Mouse (Mus musculus) small intestine, adult 2 months (tissue): ENCODE results near the gene Nsdhl. TPM values are rescaled to one million over a fixed set of nuclear protein-coding genes. Genes with fewer than 3 reads are reported as not detected.

Source experiments
- H3K27ac ChIP-seq: fragments of 200-500 bp; 2 replicates; pipeline ENCODE4 v1.5.1; 2012; ENCODE audit warnings: low read depth, low read length, control low read depth, inconsistent platforms; ENCODE audit not compliant: insufficient read depth
- H3K27me3 ChIP-seq: fragments of 200-500 bp; 2 replicates; pipeline ENCODE4 v1.6.1; 2012; ENCODE audit warnings: mild to moderate bottlenecking, moderate library complexity, low read length, inconsistent platforms; ENCODE audit not compliant: control insufficient read depth, insufficient read depth
- H3K36me3 ChIP-seq: fragments of 200-500 bp; 2 replicates; pipeline ENCODE4 v1.6.1; 2012; ENCODE audit warnings: mild to moderate bottlenecking, low read length, control low read depth, inconsistent platforms; ENCODE audit not compliant: control insufficient read depth, insufficient read depth
- H3K4me1 ChIP-seq: fragments of 200-500 bp; 2 replicates; pipeline ENCODE4 v1.6.1; 2012; ENCODE audit warnings: low read length, inconsistent platforms, mixed read lengths; ENCODE audit not compliant: control insufficient read depth, insufficient read depth, insufficient read length
- H3K4me3 ChIP-seq: fragments of 200-500 bp; 2 replicates; pipeline ENCODE4 v1.5.1; 2012; ENCODE audit warnings: low read depth, mild to moderate bottlenecking, control low read depth, inconsistent platforms, low read length, moderate library complexity
- CTCF ChIP-seq: fragments of 200-500 bp; IDR thresholded peaks from 2 replicates; pipeline ENCODE4 v1.5.1; 2012; ENCODE audit warnings: low read depth, mild to moderate bottlenecking, control low read depth, inconsistent platforms, low read length, moderate library complexity, mixed read lengths; ENCODE audit not compliant: insufficient replicate concordance, insufficient read length; ENCODE audit errors: extremely low read depth
- POLR2A ChIP-seq: fragments of 200-500 bp; IDR thresholded peaks from 2 replicates; pipeline ENCODE4 v1.6.1; 2012; ENCODE audit warnings: low read depth, mild to moderate bottlenecking, control low read depth, inconsistent platforms, low read length, moderate library complexity
- WGBS: fragments of 180-500 bp; shearing (Covaris S2); methylation state at CpG from one replicate; pipeline ENCODE4 v1.1.7; 2018; 5-methylcytosine and 5-hydroxymethylcytosine counted together
- polyA plus RNA-seq: library from polyadenylated mRNA; depleted of rRNA; stranded (reverse); fragments of >200 nt; gene quantifications from 2 replicates; pipeline ENCODE4 v1.2.3, GENCODE M21; 2012; rRNA removed

Gene Nsdhl
- 3.2 and 7.2 TPM in 2 replicates for polyA plus RNA-seq

DNA sequence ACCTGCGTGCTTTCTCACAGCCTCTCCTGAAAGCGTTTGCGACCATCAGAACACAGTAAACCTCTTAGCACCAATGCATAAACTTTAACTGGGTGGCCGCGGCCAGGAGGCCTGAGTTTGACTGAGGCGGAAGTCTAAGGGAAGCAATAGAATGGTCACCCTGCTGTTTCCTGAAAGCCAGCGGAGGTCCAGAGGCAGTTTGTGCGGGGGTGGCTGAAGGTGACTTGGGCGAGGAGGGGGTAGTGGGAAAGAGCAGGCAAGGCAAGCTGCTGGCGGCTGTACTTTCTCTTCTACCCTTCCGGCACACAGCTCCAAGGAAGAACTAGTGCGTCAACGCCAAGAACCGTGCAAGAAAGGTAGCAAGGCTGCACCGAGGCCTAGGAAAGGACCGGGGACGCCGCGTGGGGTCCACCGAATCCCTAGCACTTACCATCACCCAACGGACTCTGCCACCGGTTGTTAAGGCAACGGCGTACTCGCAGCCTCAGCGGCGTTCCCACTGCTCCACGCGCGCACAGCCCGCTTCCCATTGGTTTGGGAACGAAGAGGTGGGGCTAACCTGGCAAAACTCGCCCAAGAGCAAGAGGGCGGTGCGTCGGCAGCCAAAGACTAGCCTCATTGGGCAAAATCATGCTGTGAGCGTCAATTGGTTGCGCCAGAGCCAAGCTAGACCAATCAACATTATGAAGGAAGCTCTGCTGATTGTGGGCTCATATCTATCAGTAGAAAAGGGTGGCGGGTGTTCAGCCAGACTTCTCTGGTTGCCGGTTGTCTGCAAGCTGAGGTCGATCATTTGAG lies at the start of gene Nsdhl, which contains the start of gene Cetn2:
Nsdhl (plus strand) TSS at position 674 of the 798 bp plus-strand sequence.
Cetn2 (minus strand) TSS at position 528 of the 798 bp plus-strand sequence.
- peak within 1 kb of the TSS; percentile 50 for H3K27ac ChIP-seq
- WGBS, result 10% methylated on average over 41 of the region's 41 CpGs
- TF ChIP-seq POLR2A, result peak; percentile 38; the same call in 1 of the 2 replicates
- TF ChIP-seq CTCF, result no peak
- peak within 1 kb of the TSS; percentile 98 for H3K4me3 ChIP-seq
- no peaks in the 10 kb centered on the region; the same call in 1 of the 2 replicates for H3K4me1 ChIP-seq
- no peaks in the 10 kb centered on the region; the same call in 1 of the 2 replicates for H3K36me3 ChIP-seq
- no peaks in the 10 kb centered on the region for H3K27me3 ChIP-seq

DNA sequence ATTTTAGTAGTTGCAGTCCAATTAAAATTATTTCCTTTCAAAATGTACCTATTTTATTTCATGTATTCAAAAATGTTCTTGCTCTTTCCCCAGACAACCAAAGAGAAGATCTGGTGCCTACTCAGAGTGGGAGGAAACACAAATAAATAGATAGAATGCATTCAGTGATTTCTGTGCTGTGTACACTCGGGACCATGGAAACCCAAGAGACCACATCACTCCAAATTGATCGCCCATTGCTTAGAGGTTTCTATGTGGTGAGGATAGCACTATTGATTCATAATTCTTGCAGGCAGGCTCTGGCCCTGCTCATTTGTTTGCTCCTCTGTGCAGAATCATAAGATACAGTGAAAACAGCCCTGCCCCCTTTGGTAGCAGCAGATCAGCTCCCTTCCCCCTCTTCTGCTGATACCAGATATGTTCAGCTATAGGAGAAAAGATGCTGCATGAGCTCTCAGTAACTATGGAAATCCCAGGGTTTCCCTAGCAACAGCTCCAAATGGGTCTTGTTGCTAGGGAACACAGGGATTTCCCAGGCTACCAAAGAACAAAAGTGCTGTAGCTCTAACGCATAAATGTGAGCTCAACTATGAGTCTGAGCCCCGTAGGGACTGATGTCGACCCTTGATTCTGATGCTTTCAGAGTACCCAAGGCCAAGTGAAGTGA lies 22.8 kb upstream of the Nsdhl start:
- no peak overlapping the region for H3K27ac ChIP-seq
- no peaks in the 10 kb centered on the region for H3K4me1 ChIP-seq
- H3K36me3 ChIP-seq, result no peaks in the 10 kb centered on the region
- TF ChIP-seq CTCF, result no peak
- 66% methylated on average over 5 of the region's 5 CpGs for WGBS
- no peaks in the 10 kb centered on the region for H3K27me3 ChIP-seq
- no peak overlapping the region for H3K4me3 ChIP-seq

DNA sequence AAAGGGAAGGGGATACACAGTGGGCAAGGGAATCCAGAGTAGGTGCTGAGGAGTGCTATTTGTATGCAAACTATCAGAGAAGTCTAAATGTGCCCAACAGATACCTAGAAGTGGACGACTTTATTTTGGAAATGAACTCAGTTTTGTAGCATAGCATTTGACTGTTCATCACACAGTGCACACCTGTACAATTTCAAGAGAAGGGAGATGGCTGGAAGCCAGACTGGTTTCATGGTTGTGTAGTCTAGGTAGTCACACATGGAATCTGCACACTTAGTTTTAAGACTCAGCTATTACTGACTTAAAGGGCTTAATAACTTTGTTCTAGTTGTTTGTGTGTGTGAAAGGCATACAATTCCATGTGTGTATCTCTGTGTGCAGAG lies 22.3 kb upstream of the Nsdhl start:
- H3K27me3 ChIP-seq, result no peaks in the 10 kb centered on the region
- no peaks in the 10 kb centered on the region for H3K4me1 ChIP-seq
- H3K27ac ChIP-seq, result no peak overlapping the region
- 63% methylated on average over 1 of the region's 1 CpGs for WGBS
- TF ChIP-seq POLR2A (no peak), CTCF (no peak)
- H3K4me3 ChIP-seq, result no peak overlapping the region
- H3K36me3 ChIP-seq, result no peaks in the 10 kb centered on the region

DNA sequence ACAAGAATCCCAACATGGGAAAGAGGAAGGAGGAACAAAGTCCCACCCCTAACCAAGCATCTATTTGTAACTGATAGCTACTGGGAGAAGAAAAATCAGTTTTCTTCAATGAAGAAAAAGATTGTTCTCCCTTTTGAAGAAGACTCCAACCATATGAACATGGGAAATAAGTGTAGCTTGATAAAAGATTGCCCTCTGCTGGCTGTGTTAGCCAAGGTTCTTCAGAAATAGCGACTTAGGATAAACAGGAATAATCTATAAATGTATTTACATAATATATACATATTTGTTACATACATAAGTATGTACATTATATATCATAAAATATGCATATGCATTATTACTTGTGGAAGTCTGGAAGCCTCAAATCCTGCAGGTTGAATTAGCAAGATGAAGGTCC lies 15.8 kb upstream of the Nsdhl start:
- WGBS, result 22% methylated on average over 1 of the region's 1 CpGs
- Histone ChIP-seq H3K4me3 (no peak overlapping the region), H3K27ac (no peak overlapping the region), H3K36me3 (no peaks in the 10 kb centered on the region), H3K27me3 (no peaks in the 10 kb centered on the region), H3K4me1 (no peaks in the 10 kb centered on the region)
- no peak for TF ChIP-seq POLR2A
- TF ChIP-seq CTCF, result no peak

DNA sequence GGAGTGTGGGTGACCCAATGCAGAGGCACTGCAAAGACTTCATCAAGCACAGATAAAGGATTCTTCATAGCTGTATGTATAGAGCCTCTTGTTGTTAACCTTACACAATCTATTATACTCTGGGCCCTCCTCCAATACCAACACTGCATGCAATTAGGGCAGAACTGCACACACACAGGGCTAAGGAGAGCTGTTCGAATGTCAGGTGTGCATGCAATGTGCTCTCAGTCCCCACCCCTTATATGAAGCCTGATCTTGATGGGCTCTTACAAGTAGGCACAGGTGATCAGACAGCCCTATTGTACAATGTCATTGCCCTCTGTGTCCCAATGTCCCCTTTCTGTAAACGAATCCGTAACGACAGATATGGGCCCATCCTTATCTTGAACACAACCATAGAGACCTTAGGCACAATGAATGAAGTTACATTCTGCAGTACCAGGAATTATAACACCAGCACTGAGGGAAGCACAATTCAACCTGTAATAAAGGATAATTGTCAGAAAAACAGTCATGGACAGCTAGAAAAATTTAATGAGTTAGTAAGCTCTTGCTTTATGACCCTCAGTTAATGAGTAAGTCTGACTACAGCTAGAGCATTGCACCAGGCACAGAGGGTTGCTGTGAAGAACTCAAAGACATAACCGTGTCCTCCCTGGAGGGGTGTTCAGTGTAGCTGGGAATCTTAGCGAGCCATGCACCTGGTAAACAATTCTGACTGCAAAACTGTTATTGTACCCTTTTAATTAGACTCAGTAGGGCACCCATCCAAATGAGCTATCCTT lies 10.5 kb upstream of the Nsdhl start:
- Histone ChIP-seq H3K27ac (no peak overlapping the region), H3K36me3 (no peaks in the 10 kb centered on the region), H3K4me3 (no peak overlapping the region), H3K27me3 (no peaks in the 10 kb centered on the region), H3K4me1 (no peaks in the 10 kb centered on the region)
- 44% methylated on average over 6 of the region's 6 CpGs for WGBS
- TF ChIP-seq POLR2A, result no peak
- TF ChIP-seq CTCF, result no peak

DNA sequence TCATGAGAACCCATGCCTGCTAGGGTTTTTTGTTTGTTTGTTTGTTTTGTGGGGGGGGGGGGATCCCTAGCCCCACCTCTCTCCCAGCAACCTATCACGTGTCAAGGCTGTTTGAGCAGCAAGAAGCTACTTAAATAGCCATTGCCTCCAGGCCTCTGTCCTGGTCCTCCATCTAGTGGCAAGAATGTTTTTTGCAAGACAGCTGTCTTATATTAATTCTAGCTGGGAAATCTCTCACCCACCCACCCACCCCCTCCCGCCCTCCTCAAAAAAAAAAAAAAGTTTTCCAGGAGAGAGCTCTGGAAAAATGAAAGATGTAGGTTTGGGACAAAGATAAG lies 10.0 kb upstream of the Nsdhl start:
- no peak overlapping the region for H3K27ac ChIP-seq
- H3K4me1 ChIP-seq, result no peaks in the 10 kb centered on the region
- H3K36me3 ChIP-seq, result no peaks in the 10 kb centered on the region
- no peak for TF ChIP-seq POLR2A
- no peak for TF ChIP-seq CTCF
- 24% methylated on average over 2 of the region's 2 CpGs for WGBS
- H3K27me3 ChIP-seq, result no peaks in the 10 kb centered on the region
- H3K4me3 ChIP-seq, result no peak overlapping the region

DNA sequence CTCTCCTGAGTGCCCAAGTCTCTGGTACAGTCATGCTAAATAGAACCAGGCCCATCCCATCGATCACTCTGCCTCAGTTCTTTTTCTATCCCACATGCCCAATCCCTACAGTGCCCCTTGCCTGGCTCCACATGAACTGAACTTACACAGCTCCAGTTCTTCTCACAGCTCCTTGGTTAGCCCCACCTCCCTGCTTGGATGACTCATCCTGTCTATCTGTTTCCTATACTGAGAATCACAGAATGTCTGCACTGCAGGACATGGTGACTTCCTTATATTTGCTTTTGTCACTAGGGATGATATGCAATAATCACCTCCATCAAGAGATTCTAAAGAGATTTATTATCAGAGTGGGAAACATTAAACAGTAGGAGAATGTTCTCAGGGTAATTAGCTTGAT lies 6.7 kb upstream of the Nsdhl start:
- no peak for TF ChIP-seq POLR2A
- no peak for TF ChIP-seq CTCF
- 67% methylated on average over 1 of the region's 1 CpGs for WGBS
- Histone ChIP-seq H3K27ac (no peak overlapping the region), H3K27me3 (no peaks in the 10 kb centered on the region), H3K36me3 (no peaks in the 10 kb centered on the region; the same call in 1 of the 2 replicates), H3K4me1 (no peaks in the 10 kb centered on the region), H3K4me3 (no peak overlapping the region)
